Mouse (Mus musculus): ENCODE measurements around the gene Mllt10. TPM values are rescaled to one million over a fixed set of nuclear protein-coding genes. Genes with fewer than 3 reads are reported as not detected.

Gene Mllt10
- polyA plus RNA-seq (2015; fragmentation: Nextera tagmentation; extraction: Ambion mirVana), result 32.5 and 42.5 TPM in 2 replicates

DNA sequence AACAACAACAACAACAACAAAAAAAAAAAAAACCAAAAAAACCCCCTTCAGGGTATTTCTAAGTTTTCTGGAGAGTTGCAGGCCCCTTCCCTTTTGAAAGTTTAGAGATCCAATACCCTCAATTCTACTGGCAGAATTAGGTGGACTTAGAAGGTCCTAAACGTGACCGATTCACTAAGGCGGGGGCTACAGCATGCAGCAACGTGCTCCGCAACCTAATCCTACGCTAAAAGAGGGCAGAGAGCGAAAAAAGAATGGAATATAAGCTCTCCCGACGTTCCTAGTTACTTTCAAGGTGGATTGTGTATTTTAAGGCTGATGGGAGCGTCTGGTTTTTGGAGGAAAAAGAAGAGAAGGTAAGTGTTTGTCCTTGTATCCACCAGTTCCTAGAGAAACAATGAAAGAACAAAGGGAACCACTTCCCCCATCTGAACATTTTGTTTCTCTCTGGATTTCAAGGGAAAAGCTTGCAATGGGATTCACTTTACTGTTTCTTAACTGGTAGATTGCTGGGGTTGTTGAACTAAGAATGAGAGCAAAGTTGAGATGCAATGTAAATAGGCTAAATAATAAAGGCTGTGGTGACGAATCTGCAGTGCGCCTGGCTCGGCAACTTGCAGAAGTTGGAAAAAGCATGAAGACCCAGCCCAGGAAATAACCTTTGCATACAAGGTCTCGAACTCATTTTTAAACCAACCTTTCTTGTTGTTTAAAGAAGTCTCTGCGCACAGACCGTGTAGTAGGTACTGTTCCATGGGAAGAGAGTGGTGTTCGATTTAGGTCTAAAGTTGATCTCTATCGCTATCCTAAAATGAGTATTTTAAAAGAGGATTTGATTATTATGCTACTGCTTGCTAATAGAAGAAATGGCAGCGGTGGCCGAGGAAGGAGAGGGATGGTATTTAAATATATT is at the start of gene Mllt10:
Mllt10 (plus strand) TSS at position 222 of the 913 bp plus-strand sequence.
- Histone ChIP-seq H3K27me3 (replicated peaks) (no peaks in the 10 kb centered on the region), H3K4me1 (peaks cover 46% of the 10 kb centered on the region), H3K36me3 (no peaks in the 10 kb centered on the region), H3K4me2 (peak within 1 kb of the TSS; percentile 82), H3K27ac (replicated peaks) (peak within 1 kb of the TSS; percentile 100), H3K4me3 (peak within 1 kb of the TSS; percentile 71), H3K9ac (peak within 1 kb of the TSS; percentile 93), H3K9me3 (no peaks in the 10 kb centered on the region)
- no peak for ATAC-seq (ENCODE audit: extremely low read depth, insufficient number of reproducible peaks, low FRiP score, low TSS enrichment)
- WGBS, result 2% methylated on average over 20 of the region's 20 CpGs

- H3K36me3 ChIP-seq, result no peaks in the 10 kb centered on the region
Measured at GRCm38 (mm10) chr2:18011226-18011625, 43.8 kb upstream of the Mllt10 start.

DNA sequence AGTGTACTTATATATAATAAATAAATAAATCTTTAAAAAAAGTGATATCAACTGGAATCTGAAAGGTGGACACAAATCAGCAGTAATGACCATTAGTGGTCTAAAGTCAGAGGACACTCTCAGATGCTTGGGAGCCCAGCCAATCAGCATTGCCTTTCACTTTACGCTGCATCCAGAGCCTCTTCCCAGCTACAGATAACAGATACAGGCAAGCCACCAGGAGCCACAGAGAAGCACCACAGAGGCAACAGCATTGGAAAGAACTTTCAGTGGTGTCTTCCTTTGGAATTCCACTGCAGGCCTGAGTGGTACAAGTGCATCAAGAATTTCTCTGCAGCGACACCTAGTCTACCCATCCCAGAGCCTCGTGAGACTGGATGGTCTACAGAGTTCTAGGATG is 42.2 kb upstream of the Mllt10 start:
- 59% methylated on average over 3 of the region's 3 CpGs for WGBS
- Histone ChIP-seq H3K4me3 (no peak overlapping the region), H3K9me3 (no peaks in the 10 kb centered on the region), H3K36me3 (no peaks in the 10 kb centered on the region), H3K4me2 (no peak overlapping the region), H3K27me3 (replicated peaks) (no peaks in the 10 kb centered on the region), H3K27ac (replicated peaks) (no peak overlapping the region), H3K4me1 (no peaks in the 10 kb centered on the region), H3K9ac (no peak overlapping the region)
- ATAC-seq (ENCODE audit: extremely low read depth, insufficient number of reproducible peaks, low FRiP score, low TSS enrichment), result no peak

More at GRCm38 (mm10) chr2:18011226-18011625, 43.8 kb upstream of the Mllt10 start:
- H3K4me1 ChIP-seq, result no peaks in the 10 kb centered on the region
- no peak overlapping the region for H3K27ac ChIP-seq (replicated peaks)
- no peaks in the 10 kb centered on the region for H3K9me3 ChIP-seq
- H3K4me2 ChIP-seq, result no peak overlapping the region
- no peak for ATAC-seq (ENCODE audit: extremely low read depth, insufficient number of reproducible peaks, low FRiP score, low TSS enrichment)
- WGBS, result 82% methylated on average over 6 of the region's 6 CpGs
- H3K27me3 ChIP-seq (replicated peaks), result no peaks in the 10 kb centered on the region
- no peak overlapping the region for H3K4me3 ChIP-seq
- no peak overlapping the region for H3K9ac ChIP-seq

DNA sequence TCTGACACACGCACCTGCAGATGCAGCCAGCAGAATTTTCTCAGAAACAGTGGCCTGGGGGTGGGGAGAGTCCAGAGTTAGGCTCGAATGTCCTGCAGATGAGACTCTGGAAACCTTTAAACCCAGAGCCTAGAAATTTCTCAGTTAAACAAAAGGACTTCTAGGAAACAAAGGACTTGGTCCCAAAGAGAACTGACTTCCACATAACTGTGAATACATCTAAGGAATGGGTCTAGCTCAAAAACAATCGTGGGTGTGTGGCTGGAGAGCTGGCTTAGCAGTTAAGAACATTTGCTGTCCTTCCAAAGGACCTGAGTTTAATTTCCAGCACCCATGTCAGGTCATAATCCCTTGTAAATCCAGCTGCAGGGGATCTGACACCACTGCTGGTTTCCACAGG is 39.5 kb upstream of the Mllt10 start:
- Histone ChIP-seq H3K36me3 (no peaks in the 10 kb centered on the region), H3K4me3 (no peak overlapping the region), H3K9me3 (no peaks in the 10 kb centered on the region), H3K4me2 (no peak overlapping the region), H3K9ac (no peak overlapping the region), H3K4me1 (no peaks in the 10 kb centered on the region), H3K27me3 (replicated peaks) (no peaks in the 10 kb centered on the region), H3K27ac (replicated peaks) (no peak overlapping the region)
- no peak for ATAC-seq (ENCODE audit: extremely low read depth, insufficient number of reproducible peaks, low FRiP score, low TSS enrichment)
- WGBS, result 58% methylated on average over 3 of the region's 3 CpGs

DNA sequence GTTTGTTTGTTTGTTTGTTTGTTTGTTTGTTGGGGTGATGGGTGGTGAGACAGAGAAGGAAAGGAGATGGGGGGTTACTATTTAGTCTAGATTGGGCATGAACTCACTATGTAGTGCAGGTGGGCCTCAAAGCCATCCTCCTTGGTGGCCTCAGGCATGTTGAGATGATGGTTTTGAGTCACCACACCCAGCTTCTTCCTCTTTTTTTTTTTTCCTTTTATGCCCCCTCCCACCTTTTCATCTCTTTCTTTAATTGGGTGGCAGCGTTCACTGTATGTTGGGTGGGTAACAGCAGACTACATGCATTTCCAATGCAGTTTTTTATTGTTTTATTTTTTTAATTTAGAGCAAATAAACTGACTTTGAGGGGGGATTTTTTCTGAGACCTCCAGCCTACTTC is 38.4 kb upstream of the Mllt10 start:
- H3K36me3 ChIP-seq, result no peaks in the 10 kb centered on the region
- no peaks in the 10 kb centered on the region for H3K27me3 ChIP-seq (replicated peaks)
- H3K4me2 ChIP-seq, result no peak overlapping the region
- ATAC-seq (ENCODE audit: extremely low read depth, insufficient number of reproducible peaks, low FRiP score, low TSS enrichment), result no peak
- no peaks in the 10 kb centered on the region for H3K9me3 ChIP-seq
- WGBS, result 82% methylated on average over 1 of the region's 1 CpGs
- H3K4me3 ChIP-seq, result no peak overlapping the region
- no peaks in the 10 kb centered on the region for H3K4me1 ChIP-seq
- H3K9ac ChIP-seq, result no peak overlapping the region
- H3K27ac ChIP-seq (replicated peaks), result no peak overlapping the region

DNA sequence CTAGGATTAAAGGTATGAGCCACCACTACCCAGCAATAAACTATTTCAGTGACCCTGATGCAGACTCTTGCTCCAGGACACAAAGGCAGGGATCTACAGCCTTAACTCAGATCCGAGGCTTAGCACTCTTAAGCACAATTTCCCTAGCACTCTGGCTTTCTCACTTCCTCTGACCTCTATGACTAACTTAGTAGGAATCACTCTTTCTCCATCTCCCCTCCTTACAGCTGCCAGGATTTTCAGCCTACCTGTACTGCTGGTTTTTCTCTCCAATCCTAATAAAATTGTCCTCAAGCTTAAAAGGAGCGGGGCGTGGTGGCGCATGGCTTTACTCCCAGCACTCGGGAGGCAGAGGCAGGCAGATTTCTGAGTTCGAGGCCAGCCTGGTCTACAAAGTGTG is 37.7 kb upstream of the Mllt10 start:
- Histone ChIP-seq H3K4me2 (no peak overlapping the region), H3K27me3 (replicated peaks) (no peaks in the 10 kb centered on the region), H3K9me3 (no peaks in the 10 kb centered on the region), H3K9ac (no peak overlapping the region), H3K4me3 (no peak overlapping the region), H3K36me3 (no peaks in the 10 kb centered on the region), H3K4me1 (no peaks in the 10 kb centered on the region), H3K27ac (replicated peaks) (no peak overlapping the region)
- 87% methylated on average over 6 of the region's 6 CpGs for WGBS
- no peak for ATAC-seq (ENCODE audit: extremely low read depth, insufficient number of reproducible peaks, low FRiP score, low TSS enrichment)

DNA sequence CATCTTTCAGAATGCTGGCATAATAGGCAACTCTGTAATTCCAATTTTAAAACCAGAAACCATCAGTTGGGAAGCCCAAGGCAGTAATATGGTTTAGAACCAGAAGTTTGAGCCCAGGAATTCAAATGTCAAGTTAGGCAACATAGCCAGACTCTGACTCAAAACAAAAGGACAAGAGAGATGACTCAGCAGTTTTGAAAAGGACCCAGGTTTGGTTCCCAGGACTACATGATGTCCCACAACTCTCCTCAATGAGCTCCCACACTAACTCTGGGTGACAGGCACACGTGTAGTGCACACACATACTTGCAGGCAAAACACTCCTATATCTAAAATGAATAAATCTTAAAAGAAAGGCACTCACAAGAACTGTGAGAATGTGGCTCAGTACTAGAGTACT is 35.9 kb upstream of the Mllt10 start:
- Histone ChIP-seq H3K27me3 (replicated peaks) (no peaks in the 10 kb centered on the region), H3K36me3 (no peaks in the 10 kb centered on the region), H3K4me2 (no peak overlapping the region), H3K27ac (replicated peaks) (no peak overlapping the region), H3K4me1 (no peaks in the 10 kb centered on the region), H3K9me3 (no peaks in the 10 kb centered on the region), H3K9ac (no peak overlapping the region), H3K4me3 (no peak overlapping the region)
- ATAC-seq (ENCODE audit: extremely low read depth, insufficient number of reproducible peaks, low FRiP score, low TSS enrichment), result no peak
- WGBS, result 71% methylated on average over 1 of the region's 1 CpGs

DNA sequence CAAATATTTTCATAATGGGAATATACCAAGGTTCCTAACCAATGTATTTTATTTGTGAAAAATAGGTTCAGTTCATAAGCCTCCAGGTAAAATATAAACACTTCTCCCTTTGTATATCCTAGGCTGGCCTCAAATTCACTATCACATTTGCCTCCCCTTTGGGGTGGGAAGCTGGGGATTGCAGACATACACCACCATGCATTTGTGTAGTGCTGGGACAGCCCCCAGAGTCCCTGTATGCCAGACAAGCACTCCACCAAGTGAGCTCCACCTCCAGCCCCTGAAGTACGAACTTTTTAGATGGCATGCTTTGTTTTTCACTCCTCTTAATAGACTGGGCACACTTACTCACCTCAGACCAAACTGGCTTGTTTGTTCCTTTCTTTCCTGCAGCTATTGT is 32.2 kb upstream of the Mllt10 start:
- H3K9ac ChIP-seq, result no peak overlapping the region
- H3K36me3 ChIP-seq, result no peaks in the 10 kb centered on the region
- H3K27ac ChIP-seq (replicated peaks), result no peak overlapping the region
- no peaks in the 10 kb centered on the region for H3K9me3 ChIP-seq
- H3K4me3 ChIP-seq, result no peak overlapping the region
- no peak overlapping the region for H3K4me2 ChIP-seq
- 59% methylated on average over 1 of the region's 1 CpGs for WGBS
- H3K4me1 ChIP-seq, result peaks cover 13% of the 10 kb centered on the region
- no peak for ATAC-seq (ENCODE audit: extremely low read depth, insufficient number of reproducible peaks, low FRiP score, low TSS enrichment)
- no peaks in the 10 kb centered on the region for H3K27me3 ChIP-seq (replicated peaks)

- Histone ChIP-seq H3K4me1 (peaks cover 18% of the 10 kb centered on the region), H3K9me3 (no peaks in the 10 kb centered on the region), H3K27me3 (replicated peaks) (no peaks in the 10 kb centered on the region), H3K4me3 (peak overlapping the region; percentile 83; the same call in 1 of the 2 replicates), H3K4me2 (peak overlapping the region; percentile 86), H3K36me3 (no peaks in the 10 kb centered on the region), H3K9ac (peak overlapping the region; percentile 97; the same call in 1 of the 2 replicates), H3K27ac (replicated peaks) (no peak overlapping the region)
- ATAC-seq (ENCODE audit: extremely low read depth, insufficient number of reproducible peaks, low FRiP score, low TSS enrichment), result no peak
- 70% methylated on average over 5 of the region's 5 CpGs for WGBS
Measured at GRCm38 (mm10) chr2:18025116-18025515, 29.9 kb upstream of the Mllt10 start.

DNA sequence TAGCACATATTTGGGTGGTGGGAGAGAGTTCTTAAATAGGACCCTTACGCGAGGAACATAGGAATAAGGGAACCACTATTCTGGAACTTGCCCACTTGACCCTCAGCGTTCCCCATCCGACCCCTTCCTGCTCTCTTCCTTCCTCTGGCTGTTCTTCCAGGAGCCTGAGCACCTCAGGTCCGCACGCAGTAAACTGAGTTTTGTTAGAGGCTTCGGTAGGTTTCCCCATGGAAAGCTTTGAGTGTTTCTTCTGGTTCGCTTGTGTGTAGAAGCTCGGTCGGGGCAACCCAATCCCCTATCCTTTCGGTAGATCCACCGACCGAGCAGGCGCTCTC is 29.3 kb upstream of the Mllt10 start:
- no peak for ATAC-seq (ENCODE audit: extremely low read depth, insufficient number of reproducible peaks, low FRiP score, low TSS enrichment)
- WGBS, result 3% methylated on average over 14 of the region's 14 CpGs
- peak overlapping the region; percentile 97 for H3K9ac ChIP-seq
- H3K4me1 ChIP-seq, result peaks cover 21% of the 10 kb centered on the region
- H3K27me3 ChIP-seq (replicated peaks), result no peaks in the 10 kb centered on the region
- H3K36me3 ChIP-seq, result no peaks in the 10 kb centered on the region
- no peaks in the 10 kb centered on the region for H3K9me3 ChIP-seq
- H3K4me3 ChIP-seq, result peak overlapping the region; percentile 83
- H3K4me2 ChIP-seq, result peak overlapping the region; percentile 86
- H3K27ac ChIP-seq (replicated peaks), result peak overlapping the region; percentile 66

- H3K9ac ChIP-seq, result peak overlapping the region; percentile 97
- peak overlapping the region; percentile 83 for H3K4me3 ChIP-seq
- H3K4me2 ChIP-seq, result peak overlapping the region; percentile 86
- no peaks in the 10 kb centered on the region for H3K27me3 ChIP-seq (replicated peaks)
- H3K4me1 ChIP-seq, result peaks cover 27% of the 10 kb centered on the region
- WGBS, result under 1% methylated on average over 44 of the region's 44 CpGs
- ATAC-seq (ENCODE audit: extremely low read depth, insufficient number of reproducible peaks, low FRiP score, low TSS enrichment), result no peak
- H3K9me3 ChIP-seq, result no peaks in the 10 kb centered on the region
- no peaks in the 10 kb centered on the region for H3K36me3 ChIP-seq
- H3K27ac ChIP-seq (replicated peaks), result peak overlapping the region; percentile 66
Measured at GRCm38 (mm10) chr2:18026116-18026947, 28.7 kb upstream of the Mllt10 start.

All from heart, embryonic 13.5 days (tissue).